Mouse (Mus musculus): Measurements from ENCODE around the gene Slc39a13.

Gene Slc39a13

GRCm38 (mm10) chr2:91088987-91089386, 18.8 kb upstream of the Slc39a13 start:
- no peak for DNase-seq (ENCODE audit: low spot score in 2 of 2)

- no peak for DNase-seq (ENCODE audit: low spot score in 2 of 2)
These were observed 17.2 kb upstream of the Slc39a13 start for GRCm38 (mm10) chr2:91087453-91087852.

GRCm38 (mm10) chr2:91086392-91087237, 16.4 kb upstream of the Slc39a13 start:
- DNase-seq (ENCODE audit: low spot score in 2 of 2): no peak

GRCm38 (mm10) chr2:91085494-91086391, 15.5 kb upstream of the Slc39a13 start:
- no peak for DNase-seq (ENCODE audit: low spot score in 2 of 2)

GRCm38 (mm10) chr2:91084179-91084820, 14.1 kb upstream of the Slc39a13 start:
- DNase-seq (ENCODE audit: low spot score in 2 of 2): no peak

GRCm38 (mm10) chr2:91083366-91083940, 13.2 kb upstream of the Slc39a13 start:
- no peak for DNase-seq (ENCODE audit: low spot score in 2 of 2)

- no peak for DNase-seq (ENCODE audit: low spot score in 2 of 2)
These were observed 12.6 kb upstream of the Slc39a13 start for GRCm38 (mm10) chr2:91082844-91083243.

- no peak for DNase-seq (ENCODE audit: low spot score in 2 of 2)
These were observed 11.8 kb upstream of the Slc39a13 start, which contains the start of gene Spi1 for GRCm38 (mm10) chr2:91081775-91082695. Gene Spi1 (plus strand): TSS chr2:91082390.

- DNase-seq (ENCODE audit: low spot score in 2 of 2): no peak
These were observed 10.7 kb upstream of the Slc39a13 start for GRCm38 (mm10) chr2:91080784-91081513.

GRCm38 (mm10) chr2:91079026-91079384, 8.8 kb upstream of the Slc39a13 start:
- DNase-seq (ENCODE audit: low spot score in 2 of 2): no peak

GRCm38 (mm10) chr2:91078314-91079025, 8.3 kb upstream of the Slc39a13 start:
- DNase-seq (ENCODE audit: low spot score in 2 of 2): peak in 1 of 2 experiments; percentile 23

GRCm38 (mm10) chr2:91077957-91078313, 7.7 kb upstream of the Slc39a13 start:
- no peak for DNase-seq (ENCODE audit: low spot score in 2 of 2)

GRCm38 (mm10) chr2:91072092-91072491, 1.9 kb upstream of the Slc39a13 start:
- no peak for DNase-seq (ENCODE audit: low spot score in 2 of 2)

- no peak for DNase-seq (ENCODE audit: low spot score in 2 of 2)
These were observed 842 bp upstream of the Slc39a13 start for GRCm38 (mm10) chr2:91071059-91071458.

- DNase-seq (ENCODE audit: low spot score in 2 of 2): no peak
These were observed 764 bp downstream of the Slc39a13 start for GRCm38 (mm10) chr2:91069306-91070000.

GRCm38 (mm10) chr2:91068872-91069165, 1.4 kb downstream of the Slc39a13 start:
- DNase-seq (ENCODE audit: low spot score in 2 of 2): no peak

- DNase-seq (ENCODE audit: low spot score in 2 of 2): no peak
These were observed 1.9 kb downstream of the Slc39a13 start for GRCm38 (mm10) chr2:91068162-91068871.

- DNase-seq (ENCODE audit: low spot score in 2 of 2): no peak
These were observed 3.8 kb downstream of the Slc39a13 start for GRCm38 (mm10) chr2:91066455-91066854.

Data from cerebellum, postnatal 4 days (tissue).